Comparison of ENCODE assay signal across 17 mouse cellular contexts in the genomic region with DNA sequence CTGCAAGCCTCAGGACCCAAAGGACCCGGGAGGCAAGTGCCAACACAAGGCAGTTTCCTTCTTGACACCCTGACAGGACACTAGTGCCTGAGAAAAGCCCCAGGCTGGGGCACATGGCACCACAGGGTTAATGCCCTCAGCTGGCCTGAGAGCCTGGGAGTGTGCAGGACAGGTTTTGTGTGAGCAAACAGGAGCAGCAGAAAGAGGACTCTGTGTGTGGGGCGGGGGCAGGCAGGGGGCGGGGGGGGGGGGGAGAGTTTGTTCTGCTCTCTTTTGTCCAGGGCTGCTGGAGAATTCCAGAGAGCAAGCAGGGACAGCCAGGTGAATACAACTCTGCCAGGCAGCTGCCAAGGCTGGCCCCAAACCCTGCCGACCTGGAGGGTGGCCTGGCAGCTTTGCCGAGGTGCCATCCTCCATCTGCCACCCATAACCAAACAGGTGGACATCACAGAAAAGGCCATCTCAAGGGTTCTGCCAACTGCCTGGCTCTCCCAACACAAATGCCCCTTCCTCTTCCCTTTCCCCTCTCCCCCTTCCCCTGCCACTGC. TPM values are rescaled to one million over a fixed set of nuclear protein-coding genes. Genes with fewer than 3 reads are reported as not detected.
"Had no signal": no experiment of that assay in that cellular context is flagged by ENCODE, and none has a peak within 500 bp of the region (broad histone marks: within the 10 kb centered on the region; RNA-seq: fewer than 3 reads in every experiment).

No protein-coding gene starts in this region.

RNA-seq across cellular contexts. Expression of gene Pnma3, which starts 2.3 kb away (rescaled TPM):
- polyA plus RNA-seq: heart, adult 2 months; heart, embryonic 11.5 days; heart, embryonic 13.5 days; heart, embryonic 15.5 days; heart, postnatal 0 days; inflammation-experienced regulatory T-cells, adult 6 months; liver, embryonic 11.5 days had no signal

RNA-seq across cellular contexts. Expression of gene Xlr4a, which starts 15.4 kb away (rescaled TPM):
- polyA plus RNA-seq: hindbrain, embryonic 16.5 days; kidney, embryonic 14.5 days had no signal

RNA-seq across cellular contexts. Expression of gene Pnma5, which starts 29.9 kb away (rescaled TPM):
- polyA plus RNA-seq: gonadal fat pad, adult 2 months; heart, adult 2 months; heart, embryonic 11.5 days; heart, postnatal 0 days; hindbrain, embryonic 11.5 days; hindbrain, embryonic 13.5 days; inflammation-experienced regulatory T-cells, adult 6 months; intestine, embryonic 15.5 days; intestine, postnatal 0 days; kidney, embryonic 14.5 days; kidney, embryonic 16.5 days; limb, embryonic 10.5 days; liver, embryonic 11.5 days had no signal

RNA-seq across cellular contexts. Expression of gene Gm14685, which starts 50.0 kb away (rescaled TPM):
- polyA plus RNA-seq: heart, embryonic 13.5 days; heart, embryonic 15.5 days; heart, postnatal 0 days; hindbrain, embryonic 11.5 days; inflammation-experienced regulatory T-cells, adult 6 months; kidney, embryonic 14.5 days; kidney, embryonic 16.5 days; limb, embryonic 10.5 days; limb, embryonic 12.5 days; liver, embryonic 11.5 days had no signal
